Mouse (Mus musculus) liver, embryonic 16.5 days (tissue): ENCODE data around the gene Tm2d3. TPM values are rescaled to one million over a fixed set of nuclear protein-coding genes. Genes with fewer than 3 reads are reported as not detected.

Experiments
- ATAC-seq: fragments of 200-750 bp; cut with Nextera tagmentation; 2 replicates; pipeline ENCODE4 v1.8.0; 2017; ENCODE audit warnings: low read depth, mild to moderate bottlenecking, moderate number of reproducible peaks, moderate library complexity
- H3K27ac ChIP-seq: fragments of 300-500 bp; sonication (generic); 2 replicates; pipeline ENCODE4 v1.5.1; 2014; ENCODE audit warnings: mild to moderate bottlenecking, low read length
- H3K27me3 ChIP-seq: fragments of 300-500 bp; sonication (generic); 2 replicates; pipeline ENCODE4 v1.6.1; 2014; ENCODE audit warnings: low read depth, low read length, mixed read lengths; ENCODE audit not compliant: control insufficient read depth, insufficient read depth
- H3K36me3 ChIP-seq: fragments of 300-500 bp; sonication (generic); 2 replicates; pipeline ENCODE4 v1.6.1; 2014; ENCODE audit warnings: mild to moderate bottlenecking; ENCODE audit not compliant: control insufficient read depth, insufficient read depth
- H3K4me1 ChIP-seq: fragments of 300-500 bp; sonication (generic); 2 replicates; pipeline ENCODE4 v1.6.1; 2014; ENCODE audit warnings: low read depth, low read length, mixed read lengths; ENCODE audit not compliant: control insufficient read depth
- H3K4me2 ChIP-seq: fragments of 300-500 bp; sonication (generic); 2 replicates; pipeline ENCODE4 v1.6.1; 2014; ENCODE audit warnings: low read depth, low read length, mixed read lengths
- H3K4me3 ChIP-seq: fragments of 300-500 bp; sonication (generic); 2 replicates; pipeline ENCODE4 v1.5.1; 2014; ENCODE audit warnings: low read depth, mild to moderate bottlenecking, low read length
- H3K9ac ChIP-seq: fragments of 300-500 bp; sonication (generic); 2 replicates; pipeline ENCODE4 v1.6.1; 2014; ENCODE audit warnings: low read depth, low read length
- H3K9me3 ChIP-seq: fragments of 300-500 bp; sonication (generic); replicated peaks from 2 replicates; pipeline ENCODE4 v1.6.1; 2016; ENCODE audit warnings: low read length; ENCODE audit not compliant: control insufficient read depth
- WGBS: fragments of 180-500 bp; shearing (Covaris S2); extraction: QIAGEN DNeasy Blood & Tissue Kit; methylation state at CpG from one replicate; pipeline ENCODE4 v1.1.7; 2014; ENCODE audit not compliant: insufficient replicate concordance; 5-methylcytosine and 5-hydroxymethylcytosine counted together
- polyA plus RNA-seq: library from polyadenylated mRNA; unstranded; fragments of >200 nt; fragmentation: Nextera tagmentation; extraction: Ambion mirVana; gene quantifications from 2 replicates; pipeline ENCODE4 v1.2.1, GENCODE M21; 2015

The Tm2d3 gene
- 30.8 and 32.6 TPM in 2 replicates for polyA plus RNA-seq

GRCm38 (mm10) chr7:65690869-65691268 is at the start of gene Tm2d3:
TSS of gene Tm2d3 (plus strand) at chr7:65691169.
- no peaks in the 10 kb centered on the region; the same call in 1 of the 2 replicates for H3K36me3 ChIP-seq
- no peak within 1 kb of the TSS for H3K4me3 ChIP-seq
- H3K27me3 ChIP-seq = no peaks in the 10 kb centered on the region
- ATAC-seq = no peak
- no peak within 1 kb of the TSS for H3K27ac ChIP-seq
- no peak within 1 kb of the TSS for H3K4me2 ChIP-seq
- 78% methylated on average over 7 of the region's 7 CpGs for WGBS
- H3K9me3 ChIP-seq = no peaks in the 10 kb centered on the region
- peaks cover 14% of the 10 kb centered on the region for H3K4me1 ChIP-seq
- H3K9ac ChIP-seq = no peak within 1 kb of the TSS

DNA sequence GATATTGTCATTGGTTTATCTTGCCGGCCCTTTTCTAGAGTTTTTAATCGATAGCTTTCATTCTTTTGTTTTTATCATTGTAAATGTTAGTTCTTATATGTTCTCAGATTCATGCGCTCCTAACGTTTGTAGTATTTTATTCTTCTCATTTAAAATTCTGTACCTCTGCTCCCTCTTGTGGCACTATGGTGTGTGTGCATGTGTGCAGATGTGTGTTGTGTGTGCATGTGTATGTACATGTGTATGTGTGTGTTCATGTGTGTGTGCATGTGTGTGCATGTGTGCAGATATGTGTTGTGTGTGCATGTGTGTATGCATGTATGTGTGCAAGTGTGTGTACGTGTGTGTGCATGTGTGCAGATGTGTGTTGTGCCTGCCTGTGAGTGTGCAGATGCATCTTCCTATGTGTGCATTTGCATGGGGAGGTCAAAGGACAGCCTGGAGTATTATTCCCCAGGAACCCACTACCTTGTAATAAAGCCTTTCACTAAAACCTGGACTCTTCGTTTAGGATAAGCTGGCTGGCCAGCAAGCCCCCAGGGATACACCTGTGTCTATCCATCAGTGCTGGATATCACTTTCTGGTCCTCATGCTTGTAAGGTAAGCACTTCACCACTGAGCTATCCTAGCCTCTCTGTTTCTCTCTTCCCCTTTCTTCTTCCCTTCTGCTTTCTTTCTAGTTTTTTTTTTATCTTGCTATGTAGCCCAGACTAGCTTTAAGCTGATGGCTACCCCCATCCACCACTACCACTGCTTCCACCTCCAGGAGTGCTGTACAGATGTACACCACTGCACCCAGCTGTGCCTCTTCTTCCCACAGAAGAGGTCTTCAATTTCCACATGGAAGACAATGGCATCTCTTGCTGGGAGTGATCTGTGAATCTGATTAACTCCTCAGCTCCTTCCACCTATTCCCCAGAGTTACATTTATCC is 48.3 kb upstream of the Tm2d3 start:
- WGBS = 52% methylated on average over 6 of the region's 6 CpGs
- H3K27ac ChIP-seq = no peak overlapping the region
- H3K4me3 ChIP-seq = no peak overlapping the region
- no peak overlapping the region for H3K9ac ChIP-seq
- H3K9me3 ChIP-seq = no peaks in the 10 kb centered on the region
- peaks cover 49% of the 10 kb centered on the region for H3K4me1 ChIP-seq
- H3K36me3 ChIP-seq = peaks cover 6% of the 10 kb centered on the region; the same call in 1 of the 2 replicates
- H3K27me3 ChIP-seq = no peaks in the 10 kb centered on the region; the same call in 1 of the 2 replicates
- H3K4me2 ChIP-seq = no peak overlapping the region
- no peak for ATAC-seq

DNA sequence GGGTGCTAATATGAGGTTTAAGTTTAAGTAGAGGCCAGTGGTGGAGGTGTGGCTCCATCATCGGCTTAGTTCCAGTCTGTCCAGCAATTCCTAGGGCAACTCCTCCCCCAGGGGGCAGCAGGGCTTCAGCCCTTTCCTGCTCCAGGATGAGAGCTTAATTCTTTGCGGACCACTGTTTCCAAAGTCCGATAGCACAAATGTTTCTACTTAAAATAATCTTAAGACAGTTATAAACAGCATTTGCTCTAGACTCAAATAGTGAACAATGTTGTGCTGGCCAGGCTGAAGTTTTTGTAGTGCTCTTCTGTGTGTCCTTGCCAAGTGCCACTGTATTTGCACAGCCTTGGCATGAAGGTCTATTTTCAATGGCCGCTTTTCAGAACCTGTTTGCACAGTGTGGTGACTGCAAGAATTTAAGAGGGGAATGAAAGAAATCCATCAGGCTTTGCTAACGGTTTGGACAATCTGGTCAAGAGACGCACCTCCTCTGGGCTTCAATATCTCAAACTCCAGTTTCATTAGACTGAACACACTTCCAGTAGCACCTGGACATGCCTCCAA is 47.0 kb upstream of the Tm2d3 start:
- Histone ChIP-seq H3K4me1 (peaks cover 41% of the 10 kb centered on the region), H3K9me3 (no peaks in the 10 kb centered on the region), H3K9ac (no peak overlapping the region), H3K4me3 (peak overlapping the region; percentile 80), H3K27ac (no peak overlapping the region), H3K36me3 (peaks cover 14% of the 10 kb centered on the region), H3K4me2 (peak overlapping the region; percentile 94), H3K27me3 (no peaks in the 10 kb centered on the region; the same call in 1 of the 2 replicates)
- 44% methylated on average over 6 of the region's 6 CpGs for WGBS
- ATAC-seq = no peak

GRCm38 (mm10) chr7:65644643-65645351 is 46.2 kb upstream of the Tm2d3 start, which contains the start of gene Tarsl2:
TSS of gene Tarsl2 (plus strand) at chr7:65644898.
- H3K36me3 ChIP-seq = peaks cover 18% of the 10 kb centered on the region
- H3K4me1 ChIP-seq = peaks cover 32% of the 10 kb centered on the region
- H3K27me3 ChIP-seq = no peaks in the 10 kb centered on the region; the same call in 1 of the 2 replicates
- H3K4me2 ChIP-seq = peak within 1 kb of the TSS; percentile 94
- H3K27ac ChIP-seq = peak within 1 kb of the TSS; percentile 89
- H3K9me3 ChIP-seq = no peaks in the 10 kb centered on the region
- peak; percentile 87 for ATAC-seq
- peak within 1 kb of the TSS; percentile 84 for H3K9ac ChIP-seq
- under 1% methylated on average over 64 of the region's 64 CpGs for WGBS
- H3K4me3 ChIP-seq = peak within 1 kb of the TSS; percentile 80

DNA sequence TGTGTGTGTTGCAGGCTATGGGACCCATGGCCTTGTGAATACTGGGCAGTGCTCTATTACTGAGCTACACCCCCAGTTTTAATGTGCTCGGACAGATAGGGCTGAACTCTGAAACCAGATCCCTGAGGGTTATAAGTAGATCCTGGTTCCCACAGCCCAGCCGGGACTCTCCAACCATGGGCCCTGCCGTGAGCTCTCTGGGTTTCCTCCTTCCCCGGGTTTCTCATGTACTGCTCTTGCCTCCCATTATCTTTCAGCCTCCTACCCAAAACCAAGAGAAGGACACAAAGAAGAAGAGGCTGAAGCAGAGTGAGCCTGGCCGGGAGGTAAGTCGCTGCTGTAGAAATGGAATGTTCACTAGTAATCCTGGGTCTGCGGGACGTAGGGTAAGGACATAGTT is 45.0 kb upstream of the Tm2d3 start:
- 55% methylated on average over 8 of the region's 8 CpGs for WGBS

GRCm38 (mm10) chr7:65650662-65651061 is 40.3 kb upstream of the Tm2d3 start:
- WGBS = 76% methylated on average over 4 of the region's 4 CpGs
- Histone ChIP-seq H3K36me3 (peaks cover 28% of the 10 kb centered on the region), H3K4me1 (peaks cover 5% of the 10 kb centered on the region), H3K9ac (no peak overlapping the region), H3K4me2 (no peak overlapping the region), H3K27ac (no peak overlapping the region), H3K9me3 (no peaks in the 10 kb centered on the region), H3K4me3 (no peak overlapping the region), H3K27me3 (no peaks in the 10 kb centered on the region)
- ATAC-seq = no peak

More for the DNA sequence above, 45.0 kb upstream of the Tm2d3 start:
- H3K4me3 ChIP-seq = peak overlapping the region; percentile 80
- H3K36me3 ChIP-seq = peaks cover 18% of the 10 kb centered on the region
- H3K9ac ChIP-seq = peak overlapping the region; percentile 45
- peak overlapping the region; percentile 94 for H3K4me2 ChIP-seq
- H3K9me3 ChIP-seq = no peaks in the 10 kb centered on the region
- peak overlapping the region; percentile 30 for H3K27ac ChIP-seq
- ATAC-seq = no peak
- H3K27me3 ChIP-seq = no peaks in the 10 kb centered on the region; the same call in 1 of the 2 replicates
- H3K4me1 ChIP-seq = peaks cover 22% of the 10 kb centered on the region

DNA sequence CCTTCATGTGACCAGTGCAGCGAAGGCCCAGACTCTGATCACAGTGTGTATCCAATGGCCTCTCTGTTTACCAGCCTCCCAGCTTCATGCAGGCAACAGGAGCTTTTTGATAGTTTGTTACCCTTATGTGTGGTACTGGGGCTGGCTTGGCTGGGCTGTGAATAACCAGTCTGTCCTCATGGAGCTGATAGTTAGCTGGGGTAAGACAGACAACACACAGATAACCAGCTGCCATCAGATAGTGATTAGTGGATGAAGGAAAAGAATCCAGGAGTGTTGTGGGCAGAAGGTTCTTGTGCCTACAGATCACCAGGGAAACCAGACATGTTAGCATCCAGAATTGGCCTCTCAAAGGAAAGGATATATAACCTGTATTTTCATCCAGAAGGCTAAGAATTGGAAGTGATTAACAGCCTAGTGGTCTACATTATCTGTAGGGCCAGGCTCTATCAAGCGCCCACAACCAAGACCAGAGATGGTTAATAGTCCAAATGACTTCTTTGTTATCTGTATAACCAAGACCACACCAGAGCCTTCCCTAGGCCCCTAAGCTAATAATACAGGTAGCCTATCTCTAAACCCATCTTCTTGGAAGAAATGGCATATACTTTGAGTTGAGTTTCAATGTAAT is 33.4 kb upstream of the Tm2d3 start:
- peaks cover 11% of the 10 kb centered on the region for H3K36me3 ChIP-seq
- no peaks in the 10 kb centered on the region; the same call in 1 of the 2 replicates for H3K4me1 ChIP-seq
- H3K9me3 ChIP-seq = no peaks in the 10 kb centered on the region
- H3K4me2 ChIP-seq = no peak overlapping the region
- no peak overlapping the region for H3K4me3 ChIP-seq
- peak; percentile 75 for ATAC-seq
- WGBS = 55% methylated on average over 2 of the region's 2 CpGs
- H3K27ac ChIP-seq = no peak overlapping the region
- no peak overlapping the region for H3K9ac ChIP-seq
- H3K27me3 ChIP-seq = no peaks in the 10 kb centered on the region

DNA sequence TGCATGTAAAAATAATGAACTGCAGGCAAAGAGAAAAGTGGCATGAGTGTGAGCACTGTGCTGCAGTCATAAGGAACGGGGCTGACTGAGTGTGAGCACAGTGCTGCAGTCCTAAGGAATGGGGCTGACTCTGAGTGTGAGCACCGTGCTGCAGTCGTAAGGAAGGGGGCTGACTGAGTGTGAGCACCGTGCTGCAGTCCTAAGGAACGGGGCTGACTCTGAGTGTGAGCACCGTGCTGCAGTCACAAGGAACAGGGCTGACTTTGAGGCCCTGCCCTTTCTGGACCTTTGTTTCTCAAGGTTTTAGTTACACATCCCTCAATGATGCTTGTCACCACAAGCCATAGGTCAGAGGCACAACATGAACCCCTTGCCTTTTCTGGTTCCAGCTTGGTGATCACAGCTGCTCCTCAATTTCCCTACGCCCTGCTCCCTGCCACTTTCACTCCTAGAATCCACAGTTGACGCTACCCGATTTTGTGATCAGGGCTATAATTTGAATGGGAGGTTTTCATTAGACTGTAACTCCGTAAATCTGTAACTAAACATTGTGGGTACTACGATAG is 27.7 kb upstream of the Tm2d3 start:
- Histone ChIP-seq H3K36me3 (peaks cover 7% of the 10 kb centered on the region), H3K4me3 (no peak overlapping the region), H3K9me3 (no peaks in the 10 kb centered on the region), H3K27ac (no peak overlapping the region), H3K9ac (no peak overlapping the region), H3K27me3 (no peaks in the 10 kb centered on the region), H3K4me2 (no peak overlapping the region), H3K4me1 (no peaks in the 10 kb centered on the region)
- no peak for ATAC-seq
- WGBS = 85% methylated on average over 11 of the region's 11 CpGs
